Mouse (Mus musculus) midbrain, embryonic 16.5 days (tissue): ENCODE results near the gene Tha1. TPM values are rescaled to one million over a fixed set of nuclear protein-coding genes. Genes with fewer than 3 reads are reported as not detected.

Experiments used
- ATAC-seq: fragments of 200-750 bp; cut with Nextera tagmentation; 2 replicates; pipeline ENCODE4 v1.8.0; 2017; ENCODE audit warnings: moderate TSS enrichment
- H3K27ac ChIP-seq: fragments of 300-500 bp; sonication (generic); 2 replicates; pipeline ENCODE4 v1.5.1; 2014; ENCODE audit warnings: mild to moderate bottlenecking, low read length, mixed read lengths
- H3K27me3 ChIP-seq: fragments of 300-500 bp; sonication (generic); 2 replicates; pipeline ENCODE4 v1.6.1; 2014; ENCODE audit warnings: low read depth, low read length, mixed read lengths; ENCODE audit not compliant: control insufficient read depth, insufficient read depth
- H3K36me3 ChIP-seq: fragments of 300-500 bp; sonication (generic); 2 replicates; pipeline ENCODE4 v1.6.1; 2014; ENCODE audit warnings: mild to moderate bottlenecking, low read length, moderate library complexity, mixed read lengths; ENCODE audit not compliant: control insufficient read depth, insufficient read depth
- H3K4me1 ChIP-seq: fragments of 300-500 bp; sonication (generic); 2 replicates; pipeline ENCODE4 v1.6.1; 2014; ENCODE audit warnings: mild to moderate bottlenecking, low read length, mixed read lengths; ENCODE audit not compliant: control insufficient read depth, insufficient read depth
- H3K4me2 ChIP-seq: fragments of 300-500 bp; sonication (generic); 2 replicates; pipeline ENCODE4 v1.6.1; 2014; ENCODE audit warnings: mild to moderate bottlenecking, low read length, mixed read lengths
- H3K4me3 ChIP-seq: fragments of 300-500 bp; sonication (generic); 2 replicates; pipeline ENCODE4 v1.5.1; 2014; ENCODE audit warnings: low read depth, mild to moderate bottlenecking, low read length, moderate library complexity, mixed read lengths
- H3K9ac ChIP-seq: fragments of 300-500 bp; sonication (generic); 2 replicates; pipeline ENCODE4 v1.6.1; 2014; ENCODE audit warnings: low read depth, low read length, mixed read lengths
- H3K9me3 ChIP-seq: fragments of 300-500 bp; sonication (generic); replicated peaks from 2 replicates; pipeline ENCODE4 v1.6.1; 2014; ENCODE audit warnings: mild to moderate bottlenecking, low read length, mixed read lengths; ENCODE audit not compliant: control insufficient read depth, poor library complexity, severe bottlenecking
- WGBS: fragments of 180-500 bp; shearing (Covaris S2); extraction: QIAGEN DNeasy Blood & Tissue Kit; methylation state at CpG from one replicate; pipeline ENCODE4 v1.1.7; 2014; 5-methylcytosine and 5-hydroxymethylcytosine counted together
- polyA plus RNA-seq: library from polyadenylated mRNA; unstranded; fragments of >200 nt; fragmentation: Nextera tagmentation; extraction: Ambion mirVana; gene quantifications from 2 replicates; pipeline ENCODE4 v1.2.1, GENCODE M21; 2015

Gene Tha1
- polyA plus RNA-seq, 1 experiment from 2014 or later, result 5.0 TPM

- ATAC-seq, result no peak
- no peaks in the 10 kb centered on the region for H3K36me3 ChIP-seq
- no peaks in the 10 kb centered on the region for H3K9me3 ChIP-seq
- WGBS, result 44% methylated on average over 2 of the region's 2 CpGs
- no peak overlapping the region for H3K9ac ChIP-seq
- H3K27ac ChIP-seq, result no peak overlapping the region
- no peak overlapping the region for H3K4me2 ChIP-seq
- no peaks in the 10 kb centered on the region for H3K27me3 ChIP-seq
- no peaks in the 10 kb centered on the region for H3K4me1 ChIP-seq
- no peak overlapping the region for H3K4me3 ChIP-seq
Measured at GRCm38 (mm10) chr11:117902282-117902681, 29.0 kb upstream of the Tha1 start.

DNA sequence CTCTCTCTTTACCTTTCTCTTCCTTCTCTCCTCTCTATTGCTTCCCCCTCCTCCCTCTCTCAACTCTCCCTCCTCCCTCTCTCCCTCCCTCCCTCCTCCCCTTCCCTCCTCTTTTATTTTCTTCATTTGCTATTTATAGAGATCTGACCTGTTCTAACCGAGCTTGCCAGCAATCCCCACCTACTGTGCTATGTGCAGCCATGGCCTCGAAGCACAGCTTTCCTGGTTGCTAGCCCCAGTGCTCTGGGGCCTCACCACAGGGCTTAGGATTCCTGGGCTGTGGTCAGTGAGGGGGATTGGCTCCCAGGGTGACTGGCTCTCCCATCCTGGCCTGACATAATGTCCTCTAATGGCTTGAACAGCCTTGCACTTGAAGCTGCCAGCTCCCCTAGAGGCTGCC is 23.3 kb upstream of the Tha1 start:
- H3K4me3 ChIP-seq, result no peak overlapping the region

DNA sequence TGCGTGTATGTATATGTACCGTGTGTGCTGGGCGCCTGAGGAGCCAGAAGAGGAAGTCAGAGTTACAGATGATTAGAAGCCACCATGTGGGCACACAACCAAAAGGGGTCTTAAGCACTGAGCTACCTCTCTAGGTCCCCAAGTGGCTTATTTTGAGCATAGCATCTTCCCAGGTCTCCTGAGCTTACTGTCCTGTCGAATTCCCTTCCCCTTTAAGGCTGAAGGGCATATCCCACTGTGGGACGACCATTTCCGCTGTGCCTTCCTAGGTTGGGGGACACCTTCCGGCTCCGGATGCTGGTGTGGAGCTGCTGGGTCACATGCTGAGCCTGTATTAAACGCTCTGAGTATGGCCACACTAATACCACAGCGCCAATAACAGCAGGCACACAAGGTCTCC is 21.4 kb upstream of the Tha1 start:
- ATAC-seq, result no peak
- Histone ChIP-seq H3K27ac (no peak overlapping the region), H3K9me3 (no peaks in the 10 kb centered on the region), H3K27me3 (no peaks in the 10 kb centered on the region), H3K4me2 (no peak overlapping the region), H3K4me1 (peaks cover 14% of the 10 kb centered on the region), H3K4me3 (no peak overlapping the region), H3K36me3 (no peaks in the 10 kb centered on the region), H3K9ac (no peak overlapping the region)
- 67% methylated on average over 10 of the region's 10 CpGs for WGBS

More for the DNA sequence above, 23.3 kb upstream of the Tha1 start:
- Histone ChIP-seq H3K4me1 (no peaks in the 10 kb centered on the region), H3K4me2 (no peak overlapping the region), H3K9ac (no peak overlapping the region), H3K9me3 (no peaks in the 10 kb centered on the region), H3K27ac (no peak overlapping the region), H3K36me3 (no peaks in the 10 kb centered on the region), H3K27me3 (no peaks in the 10 kb centered on the region)
- WGBS, result 28% methylated on average over 2 of the region's 2 CpGs
- ATAC-seq, result no peak

GRCm38 (mm10) chr11:117892199-117892598 is 18.9 kb upstream of the Tha1 start:
- Histone ChIP-seq H3K27ac (no peak overlapping the region), H3K4me3 (no peak overlapping the region), H3K9ac (no peak overlapping the region), H3K9me3 (no peaks in the 10 kb centered on the region), H3K4me1 (peaks cover 27% of the 10 kb centered on the region), H3K4me2 (no peak overlapping the region), H3K27me3 (no peaks in the 10 kb centered on the region), H3K36me3 (no peaks in the 10 kb centered on the region)
- ATAC-seq, result no peak
- 66% methylated on average over 6 of the region's 6 CpGs for WGBS

- H3K27ac ChIP-seq, result no peak overlapping the region
- H3K36me3 ChIP-seq, result no peaks in the 10 kb centered on the region
- no peak overlapping the region for H3K4me2 ChIP-seq
- no peaks in the 10 kb centered on the region for H3K27me3 ChIP-seq
- H3K9ac ChIP-seq, result no peak overlapping the region
- no peak for ATAC-seq
- H3K4me1 ChIP-seq, result peaks cover 27% of the 10 kb centered on the region
- H3K4me3 ChIP-seq, result no peak overlapping the region
- no peaks in the 10 kb centered on the region for H3K9me3 ChIP-seq
- WGBS, result 94% methylated on average over 19 of the region's 19 CpGs
Measured at GRCm38 (mm10) chr11:117891581-117892175, 18.4 kb upstream of the Tha1 start.

DNA sequence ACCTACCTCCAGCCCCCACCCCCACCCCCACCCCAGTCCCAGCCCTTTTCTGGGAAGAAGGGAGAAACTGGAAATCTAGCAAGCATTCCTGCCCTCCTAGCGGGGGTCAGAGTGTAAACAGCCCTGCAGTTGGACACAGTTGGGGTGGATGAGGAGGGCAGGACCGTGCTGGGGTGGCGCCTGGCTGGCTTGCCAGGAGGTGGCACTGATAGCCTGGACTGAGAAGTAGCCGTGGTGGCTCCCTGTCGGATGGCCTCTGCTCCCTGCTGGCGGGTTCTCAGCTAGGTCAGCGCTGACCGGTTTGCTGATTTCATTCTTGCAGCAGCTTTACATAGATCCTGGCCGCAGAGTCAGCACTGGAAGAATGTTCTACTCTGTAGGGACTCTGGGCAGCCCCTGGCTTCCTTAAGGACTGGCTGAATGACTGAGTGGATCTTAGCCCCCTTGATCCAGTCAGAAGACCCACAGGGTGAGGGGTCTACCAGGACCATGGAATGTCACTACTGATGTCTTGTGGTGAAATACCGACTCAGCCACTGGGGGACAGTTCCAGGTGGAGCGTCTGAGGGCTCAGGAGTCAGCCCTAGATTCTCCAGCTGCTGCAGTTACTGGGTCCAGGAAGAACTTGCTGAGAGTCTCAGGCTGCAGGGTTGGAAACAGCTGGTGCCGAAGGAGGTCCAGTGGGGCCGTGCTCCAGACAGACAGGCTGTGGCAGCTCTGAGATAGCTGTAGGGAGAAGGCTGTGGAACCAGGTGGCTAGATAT is 17.4 kb upstream of the Tha1 start:
- no peak; the same call in 1 of the 2 replicates for ATAC-seq
- Histone ChIP-seq H3K27me3 (no peaks in the 10 kb centered on the region), H3K4me3 (no peak overlapping the region), H3K9me3 (no peaks in the 10 kb centered on the region), H3K9ac (no peak overlapping the region), H3K4me2 (no peak overlapping the region), H3K36me3 (no peaks in the 10 kb centered on the region), H3K4me1 (peaks cover 27% of the 10 kb centered on the region), H3K27ac (no peak overlapping the region)
- 24% methylated on average over 13 of the region's 13 CpGs for WGBS

GRCm38 (mm10) chr11:117889887-117890340 is 16.6 kb upstream of the Tha1 start:
- H3K9ac ChIP-seq, result peak overlapping the region; percentile 11; the same call in 1 of the 2 replicates
- H3K4me2 ChIP-seq, result peak overlapping the region; percentile 48
- H3K27me3 ChIP-seq, result no peaks in the 10 kb centered on the region
- H3K9me3 ChIP-seq, result no peaks in the 10 kb centered on the region
- WGBS, result 2% methylated on average over 11 of the region's 11 CpGs
- H3K4me3 ChIP-seq, result no peak overlapping the region
- H3K4me1 ChIP-seq, result peaks cover 27% of the 10 kb centered on the region
- peak overlapping the region; percentile 6; the same call in 1 of the 2 replicates for H3K27ac ChIP-seq
- H3K36me3 ChIP-seq, result no peaks in the 10 kb centered on the region
- ATAC-seq, result peak; percentile 43; the same call in 1 of the 2 replicates

DNA sequence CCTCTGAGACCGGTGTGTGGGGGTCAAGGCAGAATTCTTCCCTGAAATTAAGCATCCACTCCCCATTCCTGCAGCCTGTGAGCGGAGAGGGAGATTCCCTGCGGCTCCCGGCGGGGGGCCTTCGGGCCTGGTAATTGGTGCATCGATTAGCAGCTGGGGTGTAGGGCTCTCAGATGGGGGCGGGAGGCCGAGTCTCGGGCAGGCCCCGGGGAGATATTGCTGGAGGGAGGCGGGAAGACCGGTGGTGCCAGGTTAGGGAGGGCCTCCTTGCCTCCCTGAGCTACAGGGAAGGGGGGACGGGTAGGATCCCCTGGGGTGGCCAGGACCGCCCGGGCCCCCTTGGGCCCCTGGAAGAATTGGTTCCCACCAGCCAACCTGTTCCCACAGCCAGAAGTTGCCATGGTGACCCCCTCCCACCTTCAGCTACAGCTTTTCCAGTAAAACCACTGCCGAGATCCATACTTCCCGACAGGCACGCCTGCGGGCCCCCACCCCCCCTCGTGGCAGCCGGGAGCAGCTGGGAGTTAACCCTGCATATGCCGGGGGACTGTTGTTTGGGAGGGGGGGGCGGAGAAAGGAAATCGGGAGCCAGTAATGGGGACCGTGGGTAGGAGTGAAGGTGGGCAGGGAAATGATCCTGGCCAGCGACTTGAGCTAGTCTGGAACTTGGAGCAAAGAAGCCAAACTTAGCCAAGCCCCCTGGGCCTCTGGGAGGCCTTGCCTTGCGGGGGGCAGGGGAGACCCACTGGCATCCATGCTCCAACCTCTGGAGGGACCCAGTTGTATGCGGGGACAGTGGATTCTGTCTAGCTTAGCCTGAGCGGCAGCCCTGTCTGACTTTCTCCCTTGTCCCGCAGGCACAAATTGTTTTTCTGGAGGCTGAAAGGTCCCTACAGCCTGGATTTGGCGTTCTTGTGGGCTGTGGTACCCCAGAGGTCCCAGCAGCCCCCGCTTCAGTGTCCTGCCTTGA is 15.9 kb upstream of the Tha1 start:
- no peaks in the 10 kb centered on the region for H3K27me3 ChIP-seq
- H3K4me2 ChIP-seq, result peak overlapping the region; percentile 48
- 2% methylated on average over 33 of the region's 33 CpGs for WGBS
- peak overlapping the region; percentile 16; the same call in 1 of the 2 replicates for H3K4me3 ChIP-seq
- H3K4me1 ChIP-seq, result peaks cover 27% of the 10 kb centered on the region
- peak; percentile 16; the same call in 1 of the 2 replicates for ATAC-seq
- H3K36me3 ChIP-seq, result no peaks in the 10 kb centered on the region
- H3K27ac ChIP-seq, result no peak overlapping the region
- H3K9me3 ChIP-seq, result no peaks in the 10 kb centered on the region
- H3K9ac ChIP-seq, result peak overlapping the region; percentile 53
